Mouse (Mus musculus): ENCODE data around the gene Cfdp1.

GRCm38 (mm10) chr8:111818556-111818955, 35.5 kb downstream of the Cfdp1 start:
- TF ChIP-seq POLR2A (IDR thresholded peaks at IDR 0.05; ENCODE audit: extremely low read depth, insufficient read depth, low read length) (no peak), CTCF (IDR thresholded peaks at IDR 0.05; ENCODE audit: extremely low read depth, insufficient read depth, low read length) (no peak)

Data from cortical plate, adult 2 months (tissue).